Comparison of ENCODE assay signal across 9 mouse cellular contexts in genomic region chr2:28908389-28909153, GRCm38 (mm10). TPM values are rescaled to one million over a fixed set of nuclear protein-coding genes. Genes with fewer than 3 reads are reported as not detected.
A peak's percentile ranks its signal among the peaks of the same experiment; 100 is the strongest.
DNase-seq lines count a peak whose midpoint lies in the region; ATAC-seq and TF ChIP-seq lines count a peak whose summit lies in the region.
"Had no signal": no experiment of that assay in that cellular context is flagged by ENCODE, and none has a peak within 500 bp of the region (broad histone marks: within the 10 kb centered on the region; RNA-seq: fewer than 3 reads in every experiment).

No protein-coding gene starts in this region.

- H3K27ac ChIP-seq in ES-Bruce4 (ENCODE audit: insufficient read depth, low read length): no peak overlapping the region
- no peak overlapping the region for H3K27ac ChIP-seq in neural tube, embryonic 12.5 days

- peaks cover 3% of the 10 kb centered on the region for H3K4me1 ChIP-seq in ES-Bruce4 (ENCODE audit: control insufficient read depth, insufficient read depth, low read length)
- peaks cover 39% of the 10 kb centered on the region for H3K4me1 ChIP-seq in neural tube, embryonic 12.5 days

- H3K4me2 ChIP-seq in neural tube, embryonic 12.5 days (replicated peaks): peak overlapping the region; percentile 58

- ATAC-seq in neural tube, embryonic 12.5 days (ENCODE audit: low FRiP score, low read depth): peak; percentile 61

- no peak for TF ChIP-seq POLR2A in ES-Bruce4 (IDR thresholded peaks at IDR 0.05; ENCODE audit: insufficient read depth, low read length)

- H3K9me3 ChIP-seq in ES-Bruce4 (replicated peaks; ENCODE audit: control insufficient read depth, insufficient read depth, low read length, poor library complexity, severe bottlenecking): no peaks in the 10 kb centered on the region
- no peaks in the 10 kb centered on the region for H3K9me3 ChIP-seq in neural tube, embryonic 12.5 days

- peaks cover 9% of the 10 kb centered on the region; the same call in 1 of the 2 replicates for H3K27me3 ChIP-seq in ES-Bruce4 (ENCODE audit: control insufficient read depth, insufficient read depth, low read length, poor library complexity, severe bottlenecking)
- peaks cover 85% of the 10 kb centered on the region for H3K27me3 ChIP-seq in neural tube, embryonic 12.5 days (replicated peaks)

- peak; percentile 46 for DNase-seq in adrenal gland, adult 8-10 months
- DNase-seq in gastrocnemius, postnatal 10 days: peak; percentile 36
- DNase-seq in kidney, postnatal 10 days: peak; percentile 30
- no peak for DNase-seq in right cerebral cortex, adult 18-20 months
- DNase-seq in spleen, postnatal 36 days (ENCODE audit: low spot score in 2 of 2): no peak
- no peak for DNase-seq in left cerebral cortex, adult 11 months (ENCODE audit: low spot score)

- TF ChIP-seq CTCF in ES-Bruce4 (IDR thresholded peaks at IDR 0.05; ENCODE audit: low read depth, low read length): no peak

- peak overlapping the region; percentile 17 for H3K9ac ChIP-seq in ES-Bruce4 (ENCODE audit: low read depth, poor library complexity, severe bottlenecking)
- H3K9ac ChIP-seq in neural tube, embryonic 12.5 days: peak overlapping the region; percentile 42; the same call in 1 of the 2 replicates

- 0 out of 2 replicates have a peak, but pooled peaks have one; percentile 2 for TF ChIP-seq EP300 in ES-Bruce4 (IDR thresholded peaks at IDR 0.05; ENCODE audit: insufficient read depth, low read depth, low read length)

- peaks cover 2% of the 10 kb centered on the region; the same call in 1 of the 2 replicates for H3K36me3 ChIP-seq in ES-Bruce4 (ENCODE audit: control insufficient read depth, insufficient read depth, low read length, poor library complexity, severe bottlenecking)
- H3K36me3 ChIP-seq in neural tube, embryonic 12.5 days: peaks cover 10% of the 10 kb centered on the region

- H3K4me3 ChIP-seq in ES-Bruce4 (ENCODE audit: low read depth, low read length): peak overlapping the region; percentile 43
- peak overlapping the region; percentile 22 for H3K4me3 ChIP-seq in neural tube, embryonic 12.5 days

- WGBS in neural tube, embryonic 12.5 days: under 1% methylated on average over 39 of the region's 39 CpGs

RNA-seq across cellular contexts. Expression of gene Barhl1, which starts 7.9 kb away (rescaled TPM):
- 0.56 TPM in 1 of 2 replicates, not detected in the other for polyA plus RNA-seq in ES-Bruce4 (2011; ENCODE audit: insufficient read depth, insufficient read length, low read depth, missing spikeins)
- total RNA-seq in adrenal gland, adult 8-10 months (2022): not detected
- not detected for total RNA-seq in gastrocnemius, postnatal 10 days (2021)
- polyA plus RNA-seq in neural tube, embryonic 12.5 days (2016; fragmentation: Nextera tagmentation; extraction: Ambion mirVana): 13.5 and 17.4 TPM in 2 replicates
- total RNA-seq: left cerebral cortex, postnatal 10 days had no signal

Comparison
In these comparisons a context has a peak if more than half of its experiments do, and no peak if none do; other contexts are left out.
1. DNase-seq: peak in adrenal gland, adult 8-10 months (single experiment), gastrocnemius, postnatal 10 days (single experiment) and kidney, postnatal 10 days (single experiment); none in right cerebral cortex, adult 18-20 months (single experiment), spleen, postnatal 36 days (0 of 2) and left cerebral cortex, adult 11 months (single experiment).